Mouse (Mus musculus): Measurements from ENCODE around the gene Gm10322.

Gene Gm10322

DNA sequence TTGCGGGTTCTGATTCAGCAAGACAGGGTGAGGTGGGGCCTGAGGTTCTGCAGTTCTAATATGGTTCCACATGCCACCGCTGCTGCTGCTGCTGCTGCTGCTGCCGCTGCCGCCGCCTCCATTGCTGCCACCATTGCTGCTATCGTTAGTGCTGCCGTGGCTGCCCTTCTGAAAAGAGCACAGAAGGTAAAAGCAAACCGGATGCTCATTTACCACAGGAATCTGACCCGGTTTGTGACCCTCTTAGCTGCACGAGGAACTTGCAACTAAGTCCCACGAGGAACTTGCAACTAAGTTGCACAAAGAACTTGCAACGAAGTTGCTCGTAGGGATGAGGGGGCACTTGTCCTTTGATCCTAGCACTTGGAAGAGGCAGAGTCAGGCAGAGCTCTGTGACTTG lies 40.9 kb downstream of the Gm10322 start:
- no peak for DNase-seq (ENCODE audit: low spot score)

GRCm38 (mm10) chr10:59664765-59665164 lies 48.9 kb downstream of the Gm10322 start:
- DNase-seq (ENCODE audit: low spot score): no peak

GRCm38 (mm10) chr10:59665503-59666291 lies 49.8 kb downstream of the Gm10322 start:
- no peak for DNase-seq (ENCODE audit: low spot score)

Data from embryo, embryonic 10.5 days (tissue).